Mouse (Mus musculus) intestine, embryonic 16.5 days (tissue): ENCODE results near the gene Gm10770. TPM values are rescaled to one million over a fixed set of nuclear protein-coding genes. Genes with fewer than 3 reads are reported as not detected.
"Not testable (repeated sequence)": the region's sequence is repeated elsewhere in the genome, so short reads cannot be mapped to it uniquely, and the experiment has no call there.

Source experiments
- ATAC-seq: fragments of 200-750 bp; cut with Nextera tagmentation; 2 replicates; pipeline ENCODE4 v1.8.0; 2017; ENCODE audit warnings: moderate TSS enrichment, moderate library complexity
- H3K27ac ChIP-seq: fragments of 300-500 bp; sonication (generic); 2 replicates; pipeline ENCODE4 v1.5.1; 2014; ENCODE audit warnings: mild to moderate bottlenecking, low read length
- H3K27me3 ChIP-seq: fragments of 300-500 bp; sonication (generic); replicated peaks from 2 replicates; pipeline ENCODE4 v1.6.1; 2014; ENCODE audit warnings: low read length, control low read depth, mixed read lengths; ENCODE audit not compliant: control insufficient read depth, insufficient read depth
- H3K36me3 ChIP-seq: fragments of 300-500 bp; sonication (generic); 2 replicates; pipeline ENCODE4 v1.6.1; 2014; ENCODE audit warnings: low read length, control low read depth; ENCODE audit not compliant: control insufficient read depth, insufficient read depth
- H3K4me1 ChIP-seq: fragments of 300-500 bp; sonication (generic); 2 replicates; pipeline ENCODE4 v1.6.1; 2014; ENCODE audit warnings: low read length, control low read depth, mixed read lengths; ENCODE audit not compliant: control insufficient read depth, insufficient read depth
- H3K4me2 ChIP-seq: fragments of 300-500 bp; sonication (generic); 2 replicates; pipeline ENCODE4 v1.6.1; 2014; ENCODE audit warnings: low read depth, low read length, control low read depth
- H3K4me3 ChIP-seq: fragments of 300-500 bp; sonication (generic); 2 replicates; pipeline ENCODE4 v1.5.1; 2014; ENCODE audit warnings: mild to moderate bottlenecking, low read length
- H3K9ac ChIP-seq: fragments of 300-500 bp; sonication (generic); 2 replicates; pipeline ENCODE4 v1.6.1; 2014; ENCODE audit warnings: low read depth, low read length
- H3K9me3 ChIP-seq: fragments of 300-500 bp; sonication (generic); 2 replicates; pipeline ENCODE4 v1.6.1; 2016; ENCODE audit warnings: low read length, control low read depth; ENCODE audit not compliant: control insufficient read depth
- WGBS: fragments of 180-500 bp; shearing (Covaris S2); extraction: QIAGEN DNeasy Blood & Tissue Kit; methylation state at CpG from one replicate; pipeline ENCODE4 v1.1.7; 2014; 5-methylcytosine and 5-hydroxymethylcytosine counted together
- polyA plus RNA-seq: library from polyadenylated mRNA; unstranded; fragments of >200 nt; fragmentation: Nextera tagmentation; extraction: Ambion mirVana; gene quantifications from 2 replicates; pipeline ENCODE4 v1.2.1, GENCODE M21; 2015

Gene Gm10770
- polyA plus RNA-seq = not detected in 2 replicates

- H3K27me3 ChIP-seq, H3K27ac ChIP-seq, H3K9ac ChIP-seq, H3K36me3 ChIP-seq, H3K9me3 ChIP-seq, H3K4me3 ChIP-seq, ATAC-seq, H3K4me1 ChIP-seq, H3K4me2 ChIP-seq: not testable (repeated sequence)
- 69% methylated on average over 4 of the region's 4 CpGs for WGBS
Observed at GRCm38 (mm10) chr2:150179579-150179978, at the start of gene Gm10770. Gm10770 (minus strand) TSS chr2:150179679.

- H3K27ac ChIP-seq, H3K9me3 ChIP-seq, H3K9ac ChIP-seq, H3K4me2 ChIP-seq, H3K4me3 ChIP-seq, H3K36me3 ChIP-seq, H3K4me1 ChIP-seq, H3K27me3 ChIP-seq: not testable (repeated sequence)
- ATAC-seq = peak; percentile 29; the same call in 1 of the 2 replicates
Observed at GRCm38 (mm10) chr2:150223263-150223662, 43.8 kb upstream of the Gm10770 start.

GRCm38 (mm10) chr2:150218363-150218725 lies 38.9 kb upstream of the Gm10770 start:
- Histone ChIP-seq H3K9ac (peak overlapping the region; percentile 56), H3K4me2 (peak overlapping the region; percentile 47; the same call in 1 of the 2 replicates), H3K4me3 (peak overlapping the region; percentile 48)
- H3K9me3 ChIP-seq, H3K36me3 ChIP-seq, H3K4me1 ChIP-seq, H3K27me3 ChIP-seq, ATAC-seq, H3K27ac ChIP-seq: not testable (repeated sequence)
- WGBS = 1% methylated on average over 3 of the region's 4 CpGs

- Histone ChIP-seq H3K9ac (peak within 1 kb of the TSS; percentile 56), H3K4me3 (peak within 1 kb of the TSS; percentile 48), H3K4me2 (peak within 1 kb of the TSS; percentile 49)
- 2% methylated on average over 15 of the region's 15 CpGs for WGBS
- peak; percentile 100 for ATAC-seq
- H3K27me3 ChIP-seq, H3K27ac ChIP-seq, H3K4me1 ChIP-seq, H3K36me3 ChIP-seq, H3K9me3 ChIP-seq: not testable (repeated sequence)
Observed at GRCm38 (mm10) chr2:150217600-150218362, 38.3 kb upstream of the Gm10770 start, which contains the start of gene Zfp937. Zfp937 (plus strand) TSS chr2:150218073.

- not testable (repeated sequence) for H3K4me3 ChIP-seq, H3K4me1 ChIP-seq, ATAC-seq, H3K9me3 ChIP-seq, H3K9ac ChIP-seq, H3K27ac ChIP-seq, H3K27me3 ChIP-seq, H3K36me3 ChIP-seq, H3K4me2 ChIP-seq
- WGBS = 81% methylated on average over 7 of the region's 7 CpGs
Observed at GRCm38 (mm10) chr2:150181570-150181999, 2.1 kb upstream of the Gm10770 start, which contains the start of gene Gm14139. Gm14139 (plus strand) TSS chr2:150181755.

GRCm38 (mm10) chr2:150181046-150181445 lies 1.6 kb upstream of the Gm10770 start:
- not testable (repeated sequence) for ATAC-seq, H3K27ac ChIP-seq, H3K36me3 ChIP-seq, H3K4me3 ChIP-seq, H3K4me2 ChIP-seq, H3K9me3 ChIP-seq, H3K9ac ChIP-seq, H3K27me3 ChIP-seq, H3K4me1 ChIP-seq

DNA sequence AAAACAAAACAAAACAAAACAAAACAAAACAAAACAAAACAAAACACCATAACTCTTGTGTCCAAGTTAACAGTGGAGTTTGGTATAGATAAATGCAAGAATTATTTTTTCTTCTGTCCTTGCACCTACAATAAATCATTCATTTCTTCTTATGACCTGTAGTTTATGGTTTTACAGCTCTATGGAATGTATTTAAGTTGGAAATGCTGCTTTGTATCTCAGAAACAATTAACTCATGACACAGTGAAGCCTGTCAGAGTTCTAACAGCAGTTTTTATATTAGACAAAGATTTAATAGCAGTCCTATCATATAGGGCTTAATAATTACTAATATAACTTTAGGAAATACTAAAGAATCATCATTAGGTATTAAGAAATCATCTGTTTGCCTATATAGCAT lies 5.6 kb downstream of the Gm10770 start:
- Histone ChIP-seq H3K27me3 (no peaks in the 10 kb centered on the region), H3K4me3 (no peak overlapping the region), H3K4me2 (no peak overlapping the region), H3K27ac (no peak overlapping the region), H3K36me3 (no peaks in the 10 kb centered on the region), H3K9me3 (no peaks in the 10 kb centered on the region), H3K4me1 (no peaks in the 10 kb centered on the region), H3K9ac (no peak overlapping the region)
- peak; percentile 91 for ATAC-seq

GRCm38 (mm10) chr2:150166703-150167102 lies 12.8 kb downstream of the Gm10770 start:
- Histone ChIP-seq H3K4me1 (no peaks in the 10 kb centered on the region), H3K4me3 (no peak overlapping the region), H3K9ac (no peak overlapping the region), H3K4me2 (no peak overlapping the region), H3K27ac (no peak overlapping the region), H3K9me3 (no peaks in the 10 kb centered on the region), H3K27me3 (no peaks in the 10 kb centered on the region), H3K36me3 (no peaks in the 10 kb centered on the region)
- ATAC-seq = no peak

GRCm38 (mm10) chr2:150136435-150136897 lies 43.0 kb downstream of the Gm10770 start, which contains the start of gene Zfp120:
Zfp120 (minus strand) TSS chr2:150136708.
- Histone ChIP-seq H3K27me3 (no peaks in the 10 kb centered on the region), H3K4me3 (peak within 1 kb of the TSS; percentile 66), H3K4me1 (peaks cover 7% of the 10 kb centered on the region), H3K9me3 (no peaks in the 10 kb centered on the region), H3K4me2 (peak within 1 kb of the TSS; percentile 67), H3K36me3 (0 out of 2 replicates have a peak, but pooled peaks cover 2% of the 10 kb centered on the region), H3K9ac (peak within 1 kb of the TSS; percentile 73), H3K27ac (peak within 1 kb of the TSS; percentile 50; the same call in 1 of the 2 replicates)
- ATAC-seq = peak; percentile 100
- WGBS = under 1% methylated on average over 13 of the region's 13 CpGs
